Mouse (Mus musculus) limb, embryonic 14.5 days (tissue): Measurements from ENCODE around the gene Gm38394. TPM values are rescaled to one million over a fixed set of nuclear protein-coding genes. Genes with fewer than 3 reads are reported as not detected.
"Not testable (repeated sequence)": the region's sequence is repeated elsewhere in the genome, so short reads cannot be mapped to it uniquely, and the experiment has no call there.

Experiments
- ATAC-seq: fragments of 200-750 bp; cut with Nextera tagmentation; 2 replicates; pipeline ENCODE4 v1.8.0; 2017; ENCODE audit warnings: low read depth, moderate number of reproducible peaks, moderate TSS enrichment; ENCODE audit not compliant: low FRiP score
- DNase-seq: peaks from one replicate; pipeline ENCODE4 v3.0.0-alpha.2; 2015; ENCODE audit warnings: low spot score
- H3K27ac ChIP-seq: fragments of 300-500 bp; sonication (generic); replicated peaks from 2 replicates; pipeline ENCODE4 v1.5.1; 2014; ENCODE audit warnings: low read depth, mild to moderate bottlenecking, low read length, moderate library complexity, mixed read lengths
- H3K27me3 ChIP-seq: fragments of 300-500 bp; sonication (generic); 2 replicates; pipeline ENCODE4 v1.6.1; 2014; ENCODE audit warnings: low read length, mixed read lengths; ENCODE audit not compliant: control insufficient read depth, insufficient read depth
- H3K36me3 ChIP-seq: fragments of 300-500 bp; sonication (generic); 2 replicates; pipeline ENCODE4 v1.6.1; 2014; ENCODE audit warnings: mild to moderate bottlenecking, low read length, moderate library complexity, mixed read lengths; ENCODE audit not compliant: control insufficient read depth, insufficient read depth
- H3K4me1 ChIP-seq: fragments of 300-500 bp; sonication (generic); 2 replicates; pipeline ENCODE4 v1.6.1; 2014; ENCODE audit warnings: antibody characterized with exemption, low read length, mixed read lengths; ENCODE audit not compliant: control insufficient read depth, insufficient read depth
- H3K4me2 ChIP-seq: fragments of 300-500 bp; sonication (generic); replicated peaks from 2 replicates; pipeline ENCODE4 v1.6.1; 2014; ENCODE audit warnings: low read depth, mild to moderate bottlenecking, low read length, moderate library complexity; ENCODE audit not compliant: severe bottlenecking
- H3K4me3 ChIP-seq: fragments of 300-500 bp; sonication (generic); replicated peaks from 2 replicates; pipeline ENCODE4 v1.5.1; 2014; ENCODE audit warnings: low read length
- H3K9ac ChIP-seq: fragments of 300-500 bp; sonication (generic); 2 replicates; pipeline ENCODE4 v1.6.1; 2014; ENCODE audit warnings: mild to moderate bottlenecking, low read depth, low read length, moderate library complexity; ENCODE audit not compliant: severe bottlenecking
- H3K9me3 ChIP-seq: fragments of 300-500 bp; sonication (generic); 2 replicates; pipeline ENCODE4 v1.6.1; 2016; ENCODE audit warnings: low read length; ENCODE audit not compliant: control insufficient read depth
- POLR2A ChIP-seq: fragments of 200-500 bp; IDR thresholded peaks from 2 replicates; pipeline ENCODE4 v1.8.0; 2012; ENCODE audit warnings: inconsistent platforms, mild to moderate bottlenecking, moderate library complexity, borderline replicate concordance; ENCODE audit not compliant: insufficient read depth, insufficient read length; ENCODE audit errors: extremely low read depth
- WGBS: fragments of 180-500 bp; shearing (Covaris S2); extraction: QIAGEN DNeasy Blood & Tissue Kit; methylation state at CpG from one replicate; pipeline ENCODE4 v1.1.7; 2014; 5-methylcytosine and 5-hydroxymethylcytosine counted together
- polyA plus RNA-seq, 2 experiments: library from polyadenylated mRNA; depleted of rRNA in 1 of 2; stranded (reverse) in 1 of 2; unstranded in 1 of 2; fragments of >200 nt; fragmentation: Nextera tagmentation in 1 of 2; extraction: Ambion mirVana in 1 of 2; gene quantifications; 2 replicates each; pipeline versions ENCODE4 v1.2.1 to v1.2.3; 2012 to 2014

Gm38394 gene
- polyA plus RNA-seq (2012; rRNA removed) (10.0 and 12.2 TPM in 2 replicates), polyA plus RNA-seq (2014; fragmentation: Nextera tagmentation; extraction: Ambion mirVana) (11.4 and 14.1 TPM in 2 replicates)

DNA sequence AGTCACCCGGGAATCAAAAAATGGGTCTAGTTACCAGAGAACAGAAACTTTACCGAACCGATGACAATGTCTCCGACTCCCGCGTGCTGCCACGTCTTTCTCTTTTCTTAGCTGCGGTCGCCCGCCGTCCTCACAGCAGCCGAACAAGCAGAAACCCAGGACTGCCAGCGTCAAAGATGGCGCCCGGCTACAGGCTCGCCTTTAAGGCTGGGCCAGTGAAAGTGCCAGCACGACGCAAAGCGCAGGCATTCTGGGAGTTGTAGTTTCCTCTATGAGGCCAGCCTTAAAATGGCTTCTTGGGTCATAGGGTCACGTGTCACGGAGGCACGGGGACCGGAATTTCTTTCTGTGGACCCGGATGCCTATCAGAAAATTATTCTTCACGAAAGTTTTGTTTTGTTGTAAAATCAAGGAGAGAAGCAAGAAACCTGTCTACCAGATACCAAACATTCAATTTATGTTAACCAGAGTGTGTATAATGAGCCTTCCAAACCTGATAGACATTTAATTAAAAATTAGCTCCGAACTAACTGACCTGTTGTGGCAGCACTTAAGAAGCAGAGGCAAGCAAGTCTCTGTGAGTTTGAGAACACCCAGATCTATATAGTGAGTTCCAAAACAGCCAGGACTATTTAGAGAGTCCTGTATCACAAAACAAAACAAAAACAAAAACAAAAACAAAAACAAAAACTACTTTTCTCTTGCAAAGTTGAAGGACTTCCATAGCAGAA is at the start of gene Gm38394:
TSS of gene Gm38394 (minus strand) at position 116 of the 731 bp plus-strand sequence.
- Histone ChIP-seq H3K4me3 (peak within 1 kb of the TSS; percentile 67), H3K27ac (peak within 1 kb of the TSS; percentile 96), H3K27me3 (no peaks in the 10 kb centered on the region), H3K4me2 (peak within 1 kb of the TSS; percentile 48), H3K9me3 (no peaks in the 10 kb centered on the region), H3K4me1 (peaks cover 33% of the 10 kb centered on the region), H3K9ac (peak within 1 kb of the TSS; percentile 87), H3K36me3 (peaks cover 30% of the 10 kb centered on the region)
- WGBS = 3% methylated on average over 26 of the region's 26 CpGs
- TF ChIP-seq POLR2A = peak; percentile 63; the same call in 1 of the 2 replicates
- DNase-seq (peak; percentile 99), ATAC-seq (peak; percentile 98)

DNA sequence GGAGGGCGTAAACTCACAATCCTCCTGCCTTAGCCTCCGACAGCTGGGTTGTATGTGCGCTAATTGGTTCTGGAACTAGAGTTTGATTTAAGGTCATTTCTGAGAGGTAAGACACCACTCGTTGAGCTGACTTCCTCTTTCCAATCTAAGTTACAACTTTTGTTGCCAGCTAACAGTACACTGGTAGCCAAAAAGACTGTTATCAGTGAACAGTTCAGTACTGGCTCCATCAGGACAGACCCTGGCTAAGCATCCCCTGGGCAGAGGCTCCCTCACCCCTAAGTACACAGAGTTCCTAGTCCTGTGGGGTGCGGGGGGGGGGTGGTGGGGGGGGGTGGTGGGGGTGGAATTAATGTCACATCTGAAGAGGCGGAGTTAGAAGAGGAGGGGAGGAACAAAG is 49.8 kb upstream of the Gm38394 start:
- Histone ChIP-seq H3K27me3 (no peaks in the 10 kb centered on the region), H3K9ac (no peak overlapping the region), H3K4me2 (no peak overlapping the region), H3K4me3 (no peak overlapping the region), H3K4me1 (peaks cover 20% of the 10 kb centered on the region), H3K36me3 (peaks cover 19% of the 10 kb centered on the region), H3K27ac (no peak overlapping the region), H3K9me3 (no peaks in the 10 kb centered on the region)
- no peak for TF ChIP-seq POLR2A
- ATAC-seq = no peak
- no peak for DNase-seq
- 58% methylated on average over 6 of the region's 6 CpGs for WGBS

DNA sequence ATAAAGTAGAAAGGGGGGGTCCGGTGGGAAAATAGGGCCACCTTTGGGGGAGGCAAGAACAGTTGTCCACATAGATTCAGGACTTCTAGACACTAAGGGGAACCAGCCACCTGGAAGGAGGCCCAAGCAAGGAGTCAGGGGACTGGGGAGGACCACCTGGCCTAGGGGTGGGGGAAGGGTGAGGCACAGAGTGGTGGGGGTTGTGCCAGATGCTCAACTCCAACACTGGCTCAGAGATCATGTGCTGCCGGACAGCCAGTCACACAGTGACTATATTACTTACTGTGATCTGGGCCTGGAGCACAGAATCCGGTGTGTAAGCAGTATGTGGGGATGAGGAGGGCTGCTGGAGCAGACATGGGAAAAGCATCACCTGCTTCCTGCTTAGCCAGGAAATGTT is 48.2 kb upstream of the Gm38394 start:
- Histone ChIP-seq H3K4me3 (no peak overlapping the region), H3K9me3 (no peaks in the 10 kb centered on the region), H3K4me1 (peaks cover 20% of the 10 kb centered on the region), H3K27me3 (no peaks in the 10 kb centered on the region), H3K4me2 (no peak overlapping the region), H3K27ac (no peak overlapping the region), H3K36me3 (peaks cover 17% of the 10 kb centered on the region), H3K9ac (no peak overlapping the region)
- no peak for TF ChIP-seq POLR2A
- 37% methylated on average over 3 of the region's 3 CpGs for WGBS
- DNase-seq (no peak), ATAC-seq (peak; percentile 48; the same call in 1 of the 2 replicates)

DNA sequence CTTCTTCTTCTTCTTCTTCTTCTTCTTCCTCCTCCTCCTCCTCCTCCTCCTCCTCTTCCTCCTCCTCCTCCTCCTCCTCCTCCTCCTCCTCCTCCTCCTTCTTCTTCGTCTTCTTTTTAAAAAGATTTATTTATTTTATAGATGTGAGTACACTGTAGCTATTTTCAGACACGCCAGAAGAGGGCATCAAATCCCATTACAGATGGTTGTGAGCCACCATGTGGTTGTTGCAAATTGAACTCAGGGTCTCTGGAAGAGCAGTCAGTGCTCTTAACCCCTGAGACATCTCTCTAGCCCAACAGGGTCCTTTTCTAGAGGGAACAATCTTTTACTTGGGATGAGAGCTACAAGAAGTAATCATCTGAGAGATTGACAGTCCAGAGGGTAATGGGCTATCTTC is 40.7 kb upstream of the Gm38394 start:
- H3K4me3 ChIP-seq, ATAC-seq, H3K9ac ChIP-seq, H3K27me3 ChIP-seq, DNase-seq, H3K4me1 ChIP-seq, H3K9me3 ChIP-seq, H3K4me2 ChIP-seq, H3K27ac ChIP-seq: not testable (repeated sequence)
- peaks cover 15% of the 10 kb centered on the region for H3K36me3 ChIP-seq
- 6% methylated on average over 2 of the region's 2 CpGs for WGBS

DNA sequence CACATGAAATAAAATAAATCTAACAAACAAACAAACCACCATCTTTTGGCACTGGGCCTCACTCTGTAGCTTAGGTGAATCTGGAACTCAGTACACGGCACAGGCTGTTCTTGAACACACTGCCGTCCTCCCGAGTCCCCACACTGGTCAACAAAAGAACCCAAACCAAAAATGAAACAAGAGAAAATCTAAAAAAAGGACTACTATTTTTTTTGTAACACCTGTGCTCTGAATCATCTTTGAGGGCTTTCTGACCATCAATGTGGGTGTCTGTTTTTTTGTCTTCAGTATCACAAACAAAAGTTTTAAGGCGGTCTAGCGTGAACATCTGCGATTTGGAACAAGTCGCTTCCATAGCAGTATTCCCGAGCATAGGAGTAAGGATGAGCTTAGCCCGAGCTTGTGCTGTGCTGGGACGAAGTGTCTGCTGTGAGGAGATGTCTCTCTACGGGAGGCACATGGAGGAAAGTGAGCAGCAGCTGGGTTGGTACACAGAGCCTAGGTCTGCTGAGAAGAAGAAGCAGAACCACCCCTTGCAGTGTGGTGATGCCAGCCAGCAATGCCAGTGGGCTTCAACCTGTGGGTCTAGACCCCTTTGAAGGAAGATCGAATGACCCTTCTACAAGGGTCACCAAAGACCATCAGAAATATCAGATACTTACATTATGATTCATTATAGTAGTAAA is 37.0 kb upstream of the Gm38394 start:
- ATAC-seq = no peak
- H3K36me3 ChIP-seq = no peaks in the 10 kb centered on the region
- no peaks in the 10 kb centered on the region for H3K9me3 ChIP-seq
- H3K4me3 ChIP-seq = no peak overlapping the region
- WGBS = 93% methylated on average over 12 of the region's 12 CpGs
- H3K4me1 ChIP-seq = peaks cover 31% of the 10 kb centered on the region
- no peak for TF ChIP-seq POLR2A
- H3K4me2 ChIP-seq = no peak overlapping the region
- no peak overlapping the region for H3K9ac ChIP-seq
- no peaks in the 10 kb centered on the region for H3K27me3 ChIP-seq
- no peak overlapping the region for H3K27ac ChIP-seq
- no peak for DNase-seq
